Mouse (Mus musculus) embryonic stem cell, embryonic (primary cell): ENCODE data around the gene Fuom.

Experiments
- CTCF ChIA-PET, 4 experiments: fragments of 300-600 bp in 2 of 4; fragments of 350-600 bp in 2 of 4; sonication (Branson Sonifier 250); formaldehyde crosslinking; loops; one replicate each; lab custom pipeline; 2022; ENCODE audit warnings: inconsistent platforms in 2 of 4; lab: Charles Lee
- POLR2A ChIA-PET, 4 experiments: fragments of 300-600 bp in 2 of 4; fragments of 350-600 bp in 2 of 4; sonication (Branson Sonifier 250); formaldehyde crosslinking; loops; one replicate each; lab custom pipeline; 2022; ENCODE audit warnings: antibody characterized with exemption in 4 of 4, inconsistent platforms in 1 of 4; lab: Charles Lee

Gene Fuom

GRCm38 (mm10) chr7:140081408-140082241 is 20.6 kb downstream of the Fuom start:
- POLR2A ChIA-PET: interaction anchor here in 2 of 4 experiments (0.5 to 1.5 kb wide), 14 partner anchors 8 to 822 kb away, joined by 3 to 6 read pairs (median 3); partner anchors contain the start of genes Mtg1 (in 2 of the 2), Echs1 (in 1 of the 2), Fuom (in 1 of the 2) and Prap1 (in 1 of the 2)

DNA sequence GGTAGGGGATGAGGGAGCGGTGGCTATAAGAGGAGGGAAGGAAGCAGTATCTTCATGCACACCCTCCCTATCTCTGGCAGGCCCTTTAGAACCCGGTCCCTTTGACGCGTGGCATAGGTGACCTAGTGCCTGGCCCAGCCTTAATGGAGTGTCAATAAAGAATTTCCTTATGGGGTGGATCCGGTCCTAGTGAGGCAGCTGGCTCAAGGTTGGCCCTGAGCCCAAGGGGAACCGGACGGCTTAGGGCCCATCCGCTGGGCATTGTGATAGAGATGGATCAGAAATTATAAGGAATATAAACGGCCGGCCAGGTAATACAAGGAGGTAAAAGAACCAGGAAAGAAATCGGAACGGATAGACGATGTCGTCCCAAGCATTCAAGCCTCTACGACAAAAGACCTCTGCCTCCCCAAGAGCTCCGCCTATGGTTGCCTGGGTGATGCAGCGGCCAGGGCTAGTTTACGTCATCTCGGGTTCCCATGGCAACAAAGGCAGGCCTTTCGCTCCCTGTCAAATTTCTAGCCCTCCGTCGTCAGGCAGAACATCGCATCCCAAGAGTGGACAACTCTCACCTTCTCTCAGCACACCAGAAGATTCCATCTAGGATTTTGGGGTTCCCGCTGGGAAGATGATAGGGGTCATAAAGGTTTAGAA is 21.6 kb downstream of the Fuom start:
- ChIA-PET CTCF (interaction anchor here in 3 of 4 experiments (0.7 to 1.8 kb wide), 9 partner anchors 60 to 823 kb away, joined by 3 to 7 read pairs (median 4); no protein-coding TSS in a partner anchor), POLR2A (interaction anchor here in 2 of 4 experiments (0.6 to 1.9 kb wide), 10 partner anchors 12 to 828 kb away, joined by 3 to 6 read pairs (median 3); partner anchors contain the start of genes Echs1 (in 1 of the 2), Fuom (in 1 of the 2), Mtg1 (in 1 of the 2) and Prap1 (in 1 of the 2))

More at GRCm38 (mm10) chr7:140081408-140082241, 20.6 kb downstream of the Fuom start:
- CTCF ChIA-PET: interaction anchor here in 2 of 4 experiments (0.5 to 1.8 kb wide), 8 partner anchors 59 to 724 kb away, joined by 3 to 7 read pairs (median 4); no protein-coding TSS in a partner anchor

DNA sequence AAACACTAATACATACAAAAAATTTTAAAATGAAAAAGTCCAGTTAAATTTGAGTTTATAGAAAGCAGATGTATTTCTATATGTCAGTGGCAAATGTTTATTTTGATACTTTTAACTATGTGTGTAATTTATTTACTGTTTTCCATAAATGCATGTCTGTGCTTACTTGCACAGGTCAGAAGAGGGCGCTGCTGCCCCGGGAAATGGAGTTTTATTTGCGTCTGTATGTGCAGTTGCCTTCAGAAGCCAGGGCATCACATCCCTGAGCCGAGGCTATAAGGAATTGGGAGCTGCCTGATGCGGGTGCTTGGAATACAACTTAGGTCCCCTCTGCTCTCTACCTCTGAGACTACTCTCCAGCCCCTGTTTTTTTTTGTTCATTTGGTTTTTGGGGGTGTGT is 23.5 kb downstream of the Fuom start:
- ChIA-PET POLR2A (no interaction called here), CTCF (interaction anchor here in 3 of 4 experiments (0.5 to 1.0 kb wide), 8 partner anchors 24 to 1223 kb away, joined by 3 to 11 read pairs (median 3); partner anchors contain the start of genes Echs1 (in 1 of the 3) and Fuom (in 1 of the 3))

- ChIA-PET CTCF (interaction anchor here in 3 of 4 experiments (0.6 to 0.8 kb wide), 3 partner anchors 13 to 994 kb away, joined by 3 to 4 read pairs (median 4); no protein-coding TSS in a partner anchor), POLR2A (interaction anchor here in 2 of 4 experiments (0.6 to 1.6 kb wide), 7 partner anchors 20 to 763 kb away, joined by 3 to 4 read pairs (median 4); partner anchors contain the start of genes Fuom (in 1 of the 2) and Mtg1 (in 1 of the 2))
Measured at GRCm38 (mm10) chr7:140077698-140078097, 24.5 kb downstream of the Fuom start.

DNA sequence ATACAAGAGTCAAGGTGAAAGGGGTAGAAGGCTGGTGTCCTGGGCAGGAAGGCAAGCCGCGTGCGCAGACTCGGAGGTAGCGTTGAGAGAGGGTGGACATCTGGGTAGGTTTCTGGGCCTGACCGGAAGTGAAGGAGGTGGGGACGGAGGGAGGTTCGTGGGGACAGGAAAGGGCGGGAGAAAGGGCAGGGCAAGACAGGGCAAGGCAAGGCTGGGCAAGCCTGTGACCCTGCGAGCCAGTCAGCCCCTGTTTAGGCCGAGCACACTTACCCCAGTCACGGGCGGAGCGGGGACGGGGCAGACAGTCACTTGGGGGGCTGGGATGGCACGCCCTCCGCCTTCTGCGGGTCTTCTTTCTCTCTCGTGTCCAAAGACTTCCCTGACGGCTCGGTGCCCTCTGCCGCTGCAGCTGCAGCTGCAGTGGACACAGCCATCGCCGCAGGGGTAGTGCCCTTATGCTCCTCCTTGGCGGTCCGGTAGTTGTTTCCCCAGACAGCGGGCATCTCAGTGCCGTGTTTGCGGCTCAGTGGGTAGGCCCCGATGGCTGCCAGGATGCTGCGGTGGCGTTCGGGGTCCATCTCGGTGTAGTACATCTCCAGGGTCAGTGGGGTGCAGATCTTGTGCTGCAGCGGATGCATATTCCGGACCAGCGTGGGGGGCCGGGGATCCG is 32.1 kb downstream of the Fuom start:
- POLR2A ChIA-PET: interaction anchor here in 1 of 4 experiments (0.6 kb wide), 1 partner anchor 291 kb away, joined by 3 read pairs; no protein-coding TSS in a partner anchor
- CTCF ChIA-PET: interaction anchor here in 1 of 4 experiments (0.6 kb wide), 1 partner anchor 45 kb away, joined by 3 read pairs; no protein-coding TSS in a partner anchor

GRCm38 (mm10) chr7:140067397-140067796 is 34.8 kb downstream of the Fuom start:
- ChIA-PET CTCF (interaction anchor here in 1 of 4 experiments (0.8 kb wide), 1 partner anchor 8 kb away, joined by 3 read pairs; no protein-coding TSS in a partner anchor), POLR2A (interaction anchor here in 1 of 4 experiments (1.6 kb wide), 1 partner anchor 9 kb away, joined by 5 read pairs; no protein-coding TSS in a partner anchor)

GRCm38 (mm10) chr7:140063092-140063491 is 39.1 kb downstream of the Fuom start:
- ChIA-PET POLR2A (interaction anchor here (0.6 to 1.9 kb wide), 9 partner anchors 10 to 152 kb away, joined by 3 to 5 read pairs (median 4); partner anchors contain the start of genes Echs1 (in 2 of the 4), Msx3 (in 1 of the 4) and Paox (in 1 of the 4)), CTCF (interaction anchor here (0.6 to 3.4 kb wide), 31 partner anchors 11 to 1698 kb away, joined by 3 to 17 read pairs (median 4); partner anchors contain the start of genes Msx3 (in 3 of the 4) and 6430531B16Rik (in 1 of the 4))

- CTCF ChIA-PET: interaction anchor here (0.6 to 3.4 kb wide), 23 partner anchors 12 to 446 kb away, joined by 3 to 17 read pairs (median 5); partner anchors contain the start of gene Msx3 (in 2 of the 4)
- POLR2A ChIA-PET: interaction anchor here in 2 of 4 experiments (0.9 to 2.5 kb wide), 7 partner anchors 11 to 64 kb away, joined by 3 to 10 read pairs (median 4); partner anchors contain the start of genes Msx3 (in 1 of the 2) and Tubgcp2 (in 1 of the 2)
Measured at GRCm38 (mm10) chr7:140062307-140062706, 39.9 kb downstream of the Fuom start.

DNA sequence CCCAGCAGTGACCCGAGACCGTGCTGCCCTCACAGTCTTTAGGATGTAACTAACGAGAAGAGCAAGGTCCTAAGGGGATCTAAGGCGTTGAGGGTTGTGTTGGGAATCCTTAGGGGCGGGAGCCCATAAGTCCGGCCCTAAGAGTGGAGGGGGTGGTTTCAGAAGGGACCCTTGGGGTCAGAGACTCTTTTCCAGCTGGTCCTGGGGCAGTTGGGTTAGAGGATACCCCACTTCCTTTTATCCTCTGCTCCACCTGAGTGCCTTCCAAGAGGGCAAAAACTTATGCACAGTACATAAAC is 40.5 kb downstream of the Fuom start:
- POLR2A ChIA-PET: interaction anchor here in 2 of 4 experiments (0.9 to 2.5 kb wide), 7 partner anchors 11 to 64 kb away, joined by 3 to 10 read pairs (median 4); partner anchors contain the start of genes Msx3 (in 2 of the 2) and Tubgcp2 (in 1 of the 2)
- CTCF ChIA-PET: interaction anchor here (0.6 to 3.4 kb wide), 20 partner anchors 12 to 447 kb away, joined by 3 to 17 read pairs (median 6); partner anchors contain the start of gene Msx3 (in 2 of the 4)

- ChIA-PET CTCF (interaction anchor here (0.7 to 3.4 kb wide), 10 partner anchors 12 to 447 kb away, joined by 3 to 17 read pairs (median 7); partner anchors contain the start of gene Msx3 (in 1 of the 4)), POLR2A (interaction anchor here in 2 of 4 experiments (1.1 to 2.5 kb wide), 4 partner anchors 12 to 65 kb away, joined by 4 to 10 read pairs (median 4); partner anchors contain the start of genes Msx3 (in 2 of the 2) and Tubgcp2 (in 1 of the 2))
Measured at GRCm38 (mm10) chr7:140060936-140061831, 41.1 kb downstream of the Fuom start.

GRCm38 (mm10) chr7:140059601-140060000 is 42.6 kb downstream of the Fuom start:
- CTCF ChIA-PET: interaction anchor here in 3 of 4 experiments (0.6 to 1.1 kb wide), 3 partner anchors 16 to 375 kb away, joined by 3 to 7 read pairs (median 6); no protein-coding TSS in a partner anchor
- POLR2A ChIA-PET: interaction anchor here in 2 of 4 experiments (0.6 to 2.4 kb wide), 3 partner anchors 23 to 164 kb away, joined by 5 to 17 read pairs (median 5); partner anchors contain the start of genes Tubgcp2 (in 1 of the 2) and Zfp511 (in 1 of the 2)

DNA sequence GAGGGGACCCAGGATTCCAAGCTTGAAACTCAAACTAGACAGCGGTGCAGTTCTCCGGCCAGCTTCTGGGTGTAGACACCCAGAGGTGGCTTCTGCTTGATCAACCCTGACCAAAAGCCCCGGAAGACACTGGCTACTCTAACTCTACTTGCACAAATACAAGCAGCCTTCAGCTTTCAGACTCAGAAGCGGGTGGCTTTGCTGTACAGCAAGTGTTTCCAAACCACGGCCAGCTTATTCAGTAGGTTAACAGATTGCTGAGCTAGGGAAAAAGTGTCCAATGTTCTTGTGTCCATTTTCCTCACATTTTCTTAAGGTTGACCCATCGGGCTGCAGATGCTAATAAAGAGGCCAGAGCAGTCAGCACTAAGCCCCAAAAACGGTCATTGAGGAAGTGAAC is 43.7 kb downstream of the Fuom start:
- ChIA-PET CTCF (interaction anchor here in 3 of 4 experiments (0.5 to 2.0 kb wide), 13 partner anchors 9 to 404 kb away, joined by 3 to 7 read pairs (median 4); partner anchors contain the start of genes Adam8 (in 1 of the 3), Msx3 (in 1 of the 3), Tubgcp2 (in 1 of the 3) and Zfp511 (in 1 of the 3)), POLR2A (interaction anchor here (0.5 to 2.4 kb wide), 26 partner anchors 8 to 144 kb away, joined by 3 to 26 read pairs (median 4); partner anchors contain the start of genes Tubgcp2 (in 3 of the 4), Zfp511 (in 3 of the 4), Msx3 (in 2 of the 4) and 6430531B16Rik (in 1 of the 4))

GRCm38 (mm10) chr7:140057413-140058407 is 44.5 kb downstream of the Fuom start:
- ChIA-PET POLR2A (interaction anchor here (0.5 to 2.4 kb wide), 27 partner anchors 9 to 144 kb away, joined by 3 to 26 read pairs (median 3); partner anchors contain the start of genes Tubgcp2 (in 3 of the 4), Zfp511 (in 3 of the 4), Msx3 (in 2 of the 4) and 6430531B16Rik (in 1 of the 4)), CTCF (interaction anchor here in 2 of 4 experiments (0.5 to 2.0 kb wide), 13 partner anchors 9 to 1876 kb away, joined by 3 to 7 read pairs (median 4); partner anchors contain the start of genes Adam8 (in 1 of the 2), Msx3 (in 1 of the 2), Tubgcp2 (in 1 of the 2) and Zfp511 (in 1 of the 2))

GRCm38 (mm10) chr7:140054124-140054523 is 48.1 kb downstream of the Fuom start:
- CTCF ChIA-PET: no interaction called here
- POLR2A ChIA-PET: interaction anchor here in 1 of 4 experiments (1.4 kb wide), 1 partner anchor 17 kb away, joined by 4 read pairs; the partner anchor contains the start of genes Tubgcp2 and Zfp511
